11 mouse cellular contexts compared by ENCODE assay signal in the genomic region with DNA sequence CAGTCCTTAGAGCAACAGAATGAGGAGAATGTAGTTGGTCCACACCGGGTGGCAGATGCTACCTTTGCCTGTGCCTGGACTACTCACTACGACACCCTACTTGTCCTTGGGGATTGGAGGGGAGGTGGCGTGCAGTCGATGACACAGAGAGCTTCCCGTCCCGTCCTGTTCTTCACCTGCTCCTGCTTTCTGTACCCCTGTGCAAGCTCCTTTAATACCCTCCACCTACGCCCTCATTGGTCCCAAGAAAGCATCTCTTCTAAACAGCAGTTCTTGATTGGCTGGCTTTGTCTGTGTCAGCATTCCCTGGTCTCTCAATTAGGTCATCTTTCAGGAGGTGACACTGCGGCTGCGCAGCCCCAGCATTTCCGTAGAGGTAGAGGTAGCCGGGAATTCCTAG. TPM values are rescaled to one million over a fixed set of nuclear protein-coding genes. Genes with fewer than 3 reads are reported as not detected.
DNase-seq lines count a peak whose midpoint lies in the region; TF ChIP-seq lines count a peak whose summit lies in the region.
"Had no signal": no experiment of that assay in that cellular context is flagged by ENCODE, and none has a peak within 500 bp of the region (broad histone marks: within the 10 kb centered on the region; RNA-seq: fewer than 3 reads in every experiment).

A gene (minus strand): TSS at position 180 of the 400 bp plus-strand sequence.

- WGBS in thymus, adult 2 months = 99% methylated on average over 11 of the region's 11 CpGs

- intact Hi-C loops in heart, postnatal 14 days (cut with DNase I) = no loop called here

- H3K27ac ChIP-seq in thymus, adult 2 months (ENCODE audit: control insufficient read depth, insufficient read depth, low read length) = no peak within 1 kb of the TSS
- H3K27ac ChIP-seq: heart, embryonic 15.5 days; liver, embryonic 13.5 days had no signal

- H3K27me3 ChIP-seq in thymus, adult 2 months (ENCODE audit: control insufficient read depth, insufficient read depth, low read length) = no peaks in the 10 kb centered on the region
- H3K27me3 ChIP-seq: heart, embryonic 15.5 days; liver, embryonic 13.5 days had no signal

- no peaks in the 10 kb centered on the region for H3K4me1 ChIP-seq in thymus, adult 2 months (replicated peaks; ENCODE audit: control insufficient read depth, insufficient read depth, low read length)
- H3K4me1 ChIP-seq: heart, embryonic 15.5 days; liver, embryonic 13.5 days had no signal

- no peak for TF ChIP-seq POLR2A in thymus, adult 2 months (IDR thresholded peaks at IDR 0.05; ENCODE audit: control insufficient read depth, extremely low read depth, insufficient read depth, low read length, poor library complexity)

- TF ChIP-seq CTCF in thymus, adult 2 months (IDR thresholded peaks at IDR 0.05; ENCODE audit: borderline replicate concordance, control insufficient read depth, extremely low read depth, insufficient read depth, low read length, poor library complexity) = no peak

- no peak within 1 kb of the TSS for H3K4me3 ChIP-seq in thymus, adult 2 months (ENCODE audit: control insufficient read depth, insufficient read depth, low read length)
- H3K4me3 ChIP-seq: heart, embryonic 15.5 days; liver, embryonic 13.5 days had no signal

- no peak for DNase-seq in heart, adult 8-10 months (ENCODE audit: low spot score)
- DNase-seq in heart, postnatal 14 days = no peak
- DNase-seq in thymus, adult 2 months = no peak
- DNase-seq in thymus, adult 18-20 months = no peak
- DNase-seq in adrenal gland, postnatal 4 days (ENCODE audit: low spot score in 2 of 2) = no peak
- DNase-seq in yolk sac, embryonic 10.5 days (ENCODE audit: low spot score) = peak; percentile 84
- no peak for DNase-seq in lung, postnatal 25 days (ENCODE audit: low spot score)
- DNase-seq: kidney, adult 11 months; liver, embryonic 13.5 days; right cerebral cortex, adult 18-20 months had no signal

- H3K36me3 ChIP-seq in thymus, adult 2 months (ENCODE audit: control insufficient read depth, insufficient read depth, low read length) = no peaks in the 10 kb centered on the region
- H3K36me3 ChIP-seq: heart, embryonic 15.5 days; liver, embryonic 13.5 days had no signal

RNA-seq across cellular contexts. Expression of the gene that starts here (rescaled TPM):
- total RNA-seq in heart, adult 8-10 months (2022) = 10 to 100 TPM; 18.7 to 28.2 (median 21.1) TPM
- 1 to 10 TPM; 3.6 to 7.8 TPM for total RNA-seq in heart, postnatal 14 days (2021)
- polyA plus RNA-seq in thymus, adult 2 months (2012; rRNA removed) = 61.9 and 72.6 TPM in 2 replicates
- 10 to 100 TPM; 15.4 to 18.4 TPM for total RNA-seq in adrenal gland, postnatal 4 days (2021)
